Mouse (Mus musculus) stomach, postnatal 0 days (tissue): ENCODE measurements around the gene Ap3b1. TPM values are rescaled to one million over a fixed set of nuclear protein-coding genes. Genes with fewer than 3 reads are reported as not detected.

Source experiments
- ATAC-seq: fragments of 200-750 bp; cut with Nextera tagmentation; 2 replicates; pipeline ENCODE4 v1.8.0; 2017; ENCODE audit not compliant: low FRiP score, low TSS enrichment
- DNase-seq: peaks from one replicate; pipeline ENCODE4 v3.0.0-alpha.2; 2016; ENCODE audit warnings: low spot score
- H3K27ac ChIP-seq: fragments of 300-500 bp; sonication (generic); replicated peaks from 2 replicates; pipeline ENCODE4 v1.5.1; 2014; ENCODE audit warnings: mild to moderate bottlenecking, control low read depth
- H3K27me3 ChIP-seq: fragments of 300-500 bp; sonication (generic); 2 replicates; pipeline ENCODE4 v1.6.1; 2014; ENCODE audit warnings: low read length; ENCODE audit not compliant: control insufficient read depth, insufficient read depth
- H3K36me3 ChIP-seq: fragments of 300-500 bp; sonication (generic); 2 replicates; pipeline ENCODE4 v1.6.1; 2014; ENCODE audit warnings: low read length, mixed read lengths; ENCODE audit not compliant: control insufficient read depth, insufficient read depth
- H3K4me1 ChIP-seq: fragments of 300-500 bp; sonication (generic); replicated peaks from 2 replicates; pipeline ENCODE4 v1.6.1; 2014; ENCODE audit warnings: antibody characterized with exemption; ENCODE audit not compliant: control insufficient read depth, insufficient read depth
- H3K4me2 ChIP-seq: fragments of 300-500 bp; sonication (generic); replicated peaks from 2 replicates; pipeline ENCODE4 v1.6.1; 2014; ENCODE audit warnings: low read depth, mild to moderate bottlenecking, control low read depth, moderate library complexity
- H3K4me3 ChIP-seq: fragments of 300-500 bp; sonication (generic); 2 replicates; pipeline ENCODE4 v1.5.1; 2014; ENCODE audit warnings: low read depth, low read length, control low read depth
- H3K9ac ChIP-seq: fragments of 300-500 bp; sonication (generic); 2 replicates; pipeline ENCODE4 v1.6.1; 2014; ENCODE audit warnings: mild to moderate bottlenecking, low read length, control low read depth, mixed read lengths
- H3K9me3 ChIP-seq: fragments of 300-500 bp; sonication (generic); 2 replicates; pipeline ENCODE4 v1.6.1; 2016; ENCODE audit warnings: low read length; ENCODE audit not compliant: control insufficient read depth
- CTCF ChIP-seq: IDR thresholded peaks from 2 replicates; pipeline ENCODE4 v1.5.1; 2016; ENCODE audit warnings: antibody characterized with exemption, low read depth, mild to moderate bottlenecking, moderate library complexity
- EP300 ChIP-seq: optimal IDR thresholded peaks from 2 replicates; pipeline ENCODE3; 2016; ENCODE audit warnings: antibody characterized with exemption
- WGBS: fragments of 180-500 bp; shearing (Covaris S2); extraction: QIAGEN DNeasy Blood & Tissue Kit; methylation state at CpG from one replicate; pipeline ENCODE4 v1.1.7; 2014; 5-methylcytosine and 5-hydroxymethylcytosine counted together
- polyA plus RNA-seq: library from polyadenylated mRNA; unstranded; fragments of >200 nt; fragmentation: Nextera tagmentation; extraction: Ambion mirVana; gene quantifications from 2 replicates; pipeline ENCODE4 v1.2.1, GENCODE M21; 2015

Ap3b1 gene
- polyA plus RNA-seq, 1 experiment from 2014 or later: 30.3 TPM

GRCm38 (mm10) chr13:94367869-94368268 is 9.1 kb downstream of the Ap3b1 start:
- 93% methylated on average over 2 of the region's 2 CpGs for WGBS
- Histone ChIP-seq H3K9me3 (no peaks in the 10 kb centered on the region), H3K27me3 (no peaks in the 10 kb centered on the region), H3K4me1 (no peaks in the 10 kb centered on the region), H3K4me3 (no peak overlapping the region), H3K9ac (no peak overlapping the region), H3K36me3 (peaks cover 2% of the 10 kb centered on the region; the same call in 1 of the 2 replicates), H3K27ac (no peak overlapping the region), H3K4me2 (no peak overlapping the region)
- no peak for DNase-seq
- no peak for ATAC-seq
- TF ChIP-seq EP300: no peak
- TF ChIP-seq CTCF: no peak

- Histone ChIP-seq H3K4me3 (no peak overlapping the region), H3K9ac (no peak overlapping the region), H3K9me3 (no peaks in the 10 kb centered on the region), H3K27ac (no peak overlapping the region), H3K36me3 (peaks cover 2% of the 10 kb centered on the region; the same call in 1 of the 2 replicates), H3K4me1 (no peaks in the 10 kb centered on the region), H3K4me2 (no peak overlapping the region), H3K27me3 (no peaks in the 10 kb centered on the region)
- WGBS: 83% methylated on average over 10 of the region's 10 CpGs
- no peak for TF ChIP-seq EP300
- TF ChIP-seq CTCF: no peak
- DNase-seq: no peak
- ATAC-seq: no peak
Measured at GRCm38 (mm10) chr13:94370521-94370920, 11.8 kb downstream of the Ap3b1 start.

GRCm38 (mm10) chr13:94372066-94372465 is 13.3 kb downstream of the Ap3b1 start:
- H3K27ac ChIP-seq: no peak overlapping the region
- no peak overlapping the region for H3K4me2 ChIP-seq
- H3K27me3 ChIP-seq: no peaks in the 10 kb centered on the region
- H3K36me3 ChIP-seq: peaks cover 2% of the 10 kb centered on the region; the same call in 1 of the 2 replicates
- no peaks in the 10 kb centered on the region for H3K4me1 ChIP-seq
- H3K4me3 ChIP-seq: no peak overlapping the region
- DNase-seq (no peak), ATAC-seq (no peak)
- H3K9me3 ChIP-seq: no peaks in the 10 kb centered on the region
- TF ChIP-seq EP300 (no peak), CTCF (no peak)
- H3K9ac ChIP-seq: no peak overlapping the region
- WGBS: 71% methylated on average over 7 of the region's 7 CpGs

- DNase-seq (no peak), ATAC-seq (no peak)
- H3K36me3 ChIP-seq: peaks cover 2% of the 10 kb centered on the region; the same call in 1 of the 2 replicates
- H3K4me2 ChIP-seq: no peak overlapping the region
- H3K27ac ChIP-seq: no peak overlapping the region
- TF ChIP-seq CTCF (no peak), EP300 (no peak)
- H3K9me3 ChIP-seq: no peaks in the 10 kb centered on the region
- H3K9ac ChIP-seq: no peak overlapping the region
- H3K27me3 ChIP-seq: no peaks in the 10 kb centered on the region
- H3K4me1 ChIP-seq: no peaks in the 10 kb centered on the region
- H3K4me3 ChIP-seq: no peak overlapping the region
- 98% methylated on average over 3 of the region's 3 CpGs for WGBS
Measured at GRCm38 (mm10) chr13:94374131-94374530, 15.4 kb downstream of the Ap3b1 start.

- H3K4me2 ChIP-seq: no peak overlapping the region
- no peaks in the 10 kb centered on the region for H3K36me3 ChIP-seq
- H3K27me3 ChIP-seq: no peaks in the 10 kb centered on the region
- ATAC-seq: no peak
- TF ChIP-seq CTCF (no peak), EP300 (no peak)
- no peak for DNase-seq
- 71% methylated on average over 7 of the region's 7 CpGs for WGBS
- H3K9ac ChIP-seq: no peak overlapping the region
- H3K9me3 ChIP-seq: no peaks in the 10 kb centered on the region
- no peaks in the 10 kb centered on the region for H3K4me1 ChIP-seq
- H3K27ac ChIP-seq: no peak overlapping the region
- no peak overlapping the region for H3K4me3 ChIP-seq
Measured at GRCm38 (mm10) chr13:94375526-94376390, 17.0 kb downstream of the Ap3b1 start.

- Histone ChIP-seq H3K27me3 (no peaks in the 10 kb centered on the region), H3K4me2 (no peak overlapping the region), H3K4me1 (no peaks in the 10 kb centered on the region), H3K9me3 (no peaks in the 10 kb centered on the region), H3K4me3 (no peak overlapping the region), H3K27ac (no peak overlapping the region), H3K9ac (no peak overlapping the region), H3K36me3 (no peaks in the 10 kb centered on the region)
- ATAC-seq: 0 out of 2 replicates have a peak, but pooled peaks have one; percentile 27
- 82% methylated on average over 4 of the region's 4 CpGs for WGBS
- no peak for TF ChIP-seq CTCF
- TF ChIP-seq EP300: no peak
- DNase-seq: peak; percentile 60
Measured at GRCm38 (mm10) chr13:94379006-94379405, 20.2 kb downstream of the Ap3b1 start.
